Mouse (Mus musculus) retina, adult 2 months (tissue): ENCODE measurements around the gene Adam15.

Source experiments
- DNase-seq: peaks from one replicate; pipeline ENCODE4 v3.0.0-alpha.2; 2012; ENCODE audit warnings: low read depth, low spot score

Gene Adam15

GRCm38 (mm10) chr3:89349869-89350501, at the start of gene Adam15:
TSS of gene Adam15 (minus strand) at chr3:89349996.
- DNase-seq, result peak; percentile 60

- DNase-seq, result no peak
Observed at GRCm38 (mm10) chr3:89396654-89397005, 46.8 kb upstream of the Adam15 start.

DNA sequence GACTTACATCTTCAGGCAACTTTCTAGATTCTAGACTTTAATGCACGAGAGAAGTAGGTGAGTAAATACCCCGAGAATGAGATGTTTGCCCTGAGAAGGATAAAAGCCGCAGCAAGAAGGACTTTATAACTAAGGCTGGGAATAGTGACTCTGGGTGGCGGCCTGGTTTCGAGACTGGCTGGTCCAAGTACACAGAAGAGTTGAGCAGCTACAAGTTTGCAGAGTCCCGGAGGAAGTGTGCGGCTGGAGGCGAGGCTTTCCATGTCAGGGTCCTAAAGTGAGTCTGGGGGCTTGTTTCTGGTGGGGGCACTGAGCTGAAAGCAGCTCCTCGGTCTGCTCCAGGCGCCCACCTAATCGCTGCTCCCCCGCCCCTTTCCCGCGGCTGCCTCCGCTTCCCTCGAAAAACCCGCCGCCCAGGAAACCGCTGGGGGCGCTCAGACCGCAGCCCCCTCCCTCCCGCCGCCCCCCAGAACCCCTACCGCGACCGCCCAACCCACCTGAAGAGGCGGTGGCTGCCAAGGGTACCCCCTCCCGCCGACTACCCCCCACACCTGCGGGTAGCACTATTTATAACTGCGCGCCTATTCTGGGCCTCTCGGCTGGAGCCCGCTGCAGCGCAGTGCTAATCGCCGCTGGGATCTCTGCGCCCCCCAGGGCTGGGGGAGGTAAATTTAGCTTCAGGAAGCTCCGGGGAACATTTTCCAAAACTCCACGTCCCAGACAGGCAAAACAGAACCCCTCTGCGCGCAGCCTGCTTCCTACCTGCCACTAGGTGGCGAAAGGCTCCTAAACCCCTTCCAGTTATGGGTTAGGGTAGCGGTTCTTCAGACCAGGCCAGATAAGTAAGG, 46.2 kb upstream of the Adam15 start:
- no peak for DNase-seq

- DNase-seq, result no peak
Observed at GRCm38 (mm10) chr3:89395419-89395805, 45.6 kb upstream of the Adam15 start.

- peak; percentile 73 for DNase-seq
Observed at GRCm38 (mm10) chr3:89394894-89395256, 45.1 kb upstream of the Adam15 start.

DNA sequence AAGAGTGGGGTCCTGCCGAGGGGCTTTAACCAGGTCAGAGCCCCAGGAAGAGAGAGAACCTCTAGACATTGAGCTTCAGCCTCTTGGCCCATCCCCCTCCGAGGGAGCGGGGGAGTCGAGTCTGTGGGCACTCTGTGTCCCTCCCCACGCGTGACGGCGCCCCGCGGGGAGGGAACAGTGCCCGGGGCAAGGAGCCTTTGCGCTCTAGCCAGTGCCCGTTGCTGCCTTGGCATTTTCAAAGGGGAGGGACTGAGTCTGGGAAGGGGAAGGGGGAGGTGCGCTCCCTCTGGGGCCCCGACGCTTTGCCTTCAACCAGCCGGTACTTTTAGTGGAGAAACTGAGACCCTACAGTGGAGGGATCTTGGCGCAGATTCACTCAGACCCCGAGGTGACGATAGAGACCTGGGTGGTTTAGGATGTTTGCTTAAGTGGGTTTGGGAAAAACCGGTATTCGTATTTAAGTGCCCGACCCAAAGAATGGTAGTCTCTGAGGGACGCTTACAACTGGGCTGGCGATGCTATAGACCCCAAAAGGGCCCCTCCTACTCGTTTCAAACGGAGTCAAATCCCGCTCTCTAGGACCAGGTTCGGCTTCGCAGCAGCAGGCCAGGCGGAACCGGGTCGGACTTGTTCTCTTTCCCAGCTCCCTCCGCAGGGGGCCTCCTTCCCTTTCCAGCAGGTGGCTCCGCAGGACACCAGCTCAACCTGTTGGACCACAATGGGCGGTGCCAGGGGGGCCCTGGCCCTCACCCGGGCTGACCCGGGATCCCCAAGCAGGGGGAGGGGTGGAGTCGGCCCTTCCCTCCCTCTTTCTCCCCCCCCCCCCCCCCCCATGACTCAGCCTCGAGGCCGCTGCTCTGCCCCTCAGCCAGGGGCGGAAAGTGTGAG, 44.5 kb upstream of the Adam15 start, which contains the start of gene Zbtb7b:
Gene Zbtb7b, minus strand, starts transcription at position 771 of the 888 bp plus-strand sequence.
- DNase-seq, result peak; percentile 64

DNA sequence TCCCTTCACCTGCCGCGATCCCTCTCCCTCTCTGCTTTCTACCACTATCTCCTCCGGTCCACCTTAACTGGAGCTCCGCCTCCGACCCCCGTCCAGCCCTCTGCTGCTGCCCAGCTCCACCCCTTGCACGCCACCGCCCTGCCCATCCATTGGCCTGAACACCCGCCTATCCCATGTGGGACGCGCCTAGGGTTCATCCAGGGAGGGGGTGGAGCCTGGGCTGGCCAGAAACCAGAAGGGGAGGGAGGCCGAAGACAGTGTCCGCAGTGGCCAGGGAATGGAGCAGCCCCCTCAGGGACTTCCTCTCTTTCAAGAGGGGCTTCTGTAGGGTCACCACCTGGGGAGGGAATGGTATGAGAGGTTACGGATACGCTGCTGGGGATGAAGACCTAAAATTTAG, 43.8 kb upstream of the Adam15 start:
- DNase-seq, result peak; percentile 94

DNA sequence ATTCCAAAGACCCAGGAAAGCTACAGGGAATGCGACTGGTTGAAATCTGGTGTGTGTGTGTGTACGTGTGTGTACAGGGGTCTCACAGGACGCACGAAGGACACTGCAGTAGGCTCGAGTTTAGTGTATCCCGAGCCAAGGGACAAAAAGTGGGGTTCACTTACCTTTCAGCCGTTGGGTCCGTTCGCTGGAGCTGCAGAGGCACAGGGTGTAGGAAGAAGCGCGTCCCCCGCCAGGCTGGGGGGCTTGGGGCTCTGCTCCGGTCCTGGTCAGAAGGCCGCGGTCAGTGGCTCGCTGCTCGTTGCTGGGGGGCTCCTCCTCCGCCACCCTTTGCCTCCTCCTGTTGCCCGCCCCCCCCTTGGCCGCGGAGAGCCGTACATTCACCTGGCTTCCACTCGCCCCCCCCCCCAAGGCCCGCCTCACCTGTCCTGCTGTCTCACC, 43.1 kb upstream of the Adam15 start:
- no peak for DNase-seq

GRCm38 (mm10) chr3:89391663-89392511, 42.1 kb upstream of the Adam15 start:
- peak; percentile 57 for DNase-seq

- no peak for DNase-seq
Observed at GRCm38 (mm10) chr3:89390699-89391662, 41.2 kb upstream of the Adam15 start.

DNA sequence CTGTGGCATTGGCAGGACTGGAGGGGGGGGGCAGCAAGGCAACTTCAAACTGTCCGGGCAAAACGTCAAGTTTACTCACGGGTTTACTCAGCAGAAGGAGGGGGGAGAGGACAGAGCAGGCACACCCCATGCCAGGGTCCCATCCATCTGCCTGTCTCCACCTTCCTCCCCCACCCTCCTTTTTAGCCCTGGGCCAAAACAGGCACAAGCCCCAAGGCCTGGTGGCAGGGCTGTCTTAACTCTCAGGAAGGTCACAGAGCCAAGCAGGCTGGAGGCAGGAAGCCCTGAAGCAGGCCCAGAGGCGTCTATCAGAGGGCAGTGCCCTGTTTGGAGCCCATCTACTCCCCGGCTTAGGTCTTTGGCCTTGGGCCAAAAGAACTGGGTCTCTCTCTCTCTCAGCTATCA, 40.3 kb upstream of the Adam15 start:
- DNase-seq, result no peak

GRCm38 (mm10) chr3:89388901-89389740, 39.3 kb upstream of the Adam15 start:
- no peak for DNase-seq

DNA sequence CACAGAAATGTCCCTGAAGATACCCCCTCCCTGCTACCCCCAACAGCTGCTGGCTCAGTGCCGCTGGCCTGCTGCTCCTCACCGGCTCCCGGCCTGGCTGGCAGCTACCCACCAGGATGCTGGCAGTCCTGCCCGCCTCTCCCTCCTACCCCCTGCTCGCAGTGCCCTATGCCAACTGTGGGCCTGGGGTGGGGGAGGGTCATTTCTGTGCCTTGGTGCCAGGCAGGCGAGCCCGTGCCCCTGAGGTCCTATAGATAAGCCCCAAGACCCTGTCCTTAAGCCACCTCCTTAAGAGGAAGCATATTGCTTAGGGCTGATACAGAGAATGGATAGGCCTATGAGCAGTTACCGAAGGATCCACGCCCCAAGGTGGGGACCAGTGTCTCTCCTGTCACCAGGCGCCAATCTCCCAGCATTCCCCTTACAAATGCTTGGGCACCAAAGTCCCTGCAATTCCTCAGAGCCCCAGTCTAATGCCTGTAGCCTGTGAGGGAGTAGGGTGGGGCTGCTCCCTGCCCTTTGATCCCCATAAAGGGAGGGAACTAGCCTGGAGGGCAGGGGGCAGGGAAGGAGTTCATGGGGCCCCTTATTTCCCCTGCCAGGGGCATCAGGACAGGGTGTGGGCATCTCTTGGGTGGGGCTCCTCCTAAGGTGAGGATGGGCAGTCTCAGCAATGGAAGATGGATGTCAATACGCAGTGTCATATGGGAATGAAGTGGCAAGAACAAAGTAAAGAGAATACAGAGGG, 38.5 kb upstream of the Adam15 start:
- DNase-seq, result no peak

GRCm38 (mm10) chr3:89387632-89388031, 37.8 kb upstream of the Adam15 start:
- no peak for DNase-seq

GRCm38 (mm10) chr3:89386438-89387420, 36.9 kb upstream of the Adam15 start:
- no peak for DNase-seq

DNA sequence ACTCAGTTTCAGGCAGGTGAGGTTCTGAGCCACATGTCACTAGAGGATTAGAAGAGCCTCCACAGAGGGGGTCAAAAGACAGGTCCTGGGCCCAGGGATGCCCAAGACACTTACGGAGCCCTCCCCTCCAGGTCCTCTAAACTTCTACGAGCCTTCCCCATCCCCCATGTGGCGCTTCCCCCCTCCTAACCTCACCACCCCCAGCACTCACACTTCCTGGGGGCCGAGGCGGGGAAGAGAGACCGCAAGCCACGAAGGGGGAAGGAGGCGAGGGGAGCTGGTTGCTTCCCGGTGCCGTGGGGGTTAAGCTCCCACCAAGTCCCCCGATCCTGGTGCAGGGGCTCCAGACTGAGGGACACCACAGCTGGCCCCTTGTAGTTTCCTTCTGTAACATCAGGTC, 35.7 kb upstream of the Adam15 start:
- DNase-seq, result no peak
